Mouse (Mus musculus) splenic B cell, adult 2 months (primary cell): ENCODE results near the gene Olfr1511.
"Not testable (repeated sequence)": the region's sequence is repeated elsewhere in the genome, so short reads cannot be mapped to it uniquely, and the experiment has no call there.

Source experiments
- DNase-seq: peaks from one replicate; pipeline ENCODE4 v3.0.0-alpha.2; 2011; ENCODE audit warnings: low read depth, low spot score
- H3K27me3 ChIP-seq: 2 replicates; pipeline ENCODE4 v1.6.1; 2012; ENCODE audit warnings: mild to moderate bottlenecking, low read length, moderate library complexity, mixed read lengths; ENCODE audit not compliant: control insufficient read depth, poor library complexity, insufficient read depth, severe bottlenecking
- H3K36me3 ChIP-seq: 2 replicates; pipeline ENCODE4 v1.6.1; 2012; ENCODE audit warnings: mild to moderate bottlenecking, low read length, moderate library complexity, mixed read lengths; ENCODE audit not compliant: control insufficient read depth, poor library complexity, insufficient read depth, severe bottlenecking

Olfr1511 gene

DNA sequence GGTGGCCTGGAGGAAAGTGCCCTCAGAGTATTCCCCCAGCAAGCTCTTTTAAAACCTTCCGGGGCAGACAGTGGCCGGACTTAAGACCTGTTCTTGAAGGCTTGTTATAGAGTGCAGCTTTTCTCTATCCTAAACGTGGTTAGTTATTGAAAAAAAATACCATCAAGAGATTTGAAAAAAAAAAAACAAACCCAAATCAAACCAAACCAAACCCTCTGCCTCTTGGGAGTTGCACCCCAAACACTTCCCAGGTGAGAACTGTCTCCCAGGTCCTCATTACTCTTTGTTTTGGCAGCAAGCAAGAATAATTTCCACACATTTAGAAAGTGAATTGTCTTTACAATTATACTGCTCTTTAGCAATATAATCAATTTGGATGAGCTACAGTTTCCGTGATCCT, at the start of gene Olfr1511:
Gene Olfr1511, minus strand, starts transcription at position 101 of the 400 bp plus-strand sequence.
- DNase-seq: no peak
- no peaks in the 10 kb centered on the region for H3K27me3 ChIP-seq
- no peaks in the 10 kb centered on the region for H3K36me3 ChIP-seq

DNA sequence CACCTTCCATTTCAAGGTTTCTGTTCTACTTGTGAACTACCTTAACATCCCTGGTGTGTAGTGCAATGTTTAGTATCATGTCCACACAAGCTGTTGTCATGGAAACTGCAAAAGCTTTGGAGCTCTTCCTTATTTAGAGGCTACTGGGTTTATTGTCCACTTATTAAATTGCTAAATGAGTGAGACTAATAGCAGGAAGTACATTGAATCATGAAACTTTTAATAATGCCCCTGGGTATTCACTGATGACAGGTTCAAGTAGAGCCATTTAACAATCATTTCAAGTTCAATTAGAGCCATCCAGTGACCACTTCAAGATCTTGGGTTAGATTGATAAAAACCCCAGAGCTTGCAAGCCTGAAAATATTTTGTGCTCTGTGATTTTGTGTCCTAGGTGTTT, 45.5 kb upstream of the Olfr1511 start, which contains the start of gene Olfr1509:
Gene Olfr1509, plus strand, starts transcription at position 301 of the 400 bp plus-strand sequence.
- DNase-seq: no peak
- Histone ChIP-seq H3K36me3 (no peaks in the 10 kb centered on the region), H3K27me3 (no peaks in the 10 kb centered on the region)

DNA sequence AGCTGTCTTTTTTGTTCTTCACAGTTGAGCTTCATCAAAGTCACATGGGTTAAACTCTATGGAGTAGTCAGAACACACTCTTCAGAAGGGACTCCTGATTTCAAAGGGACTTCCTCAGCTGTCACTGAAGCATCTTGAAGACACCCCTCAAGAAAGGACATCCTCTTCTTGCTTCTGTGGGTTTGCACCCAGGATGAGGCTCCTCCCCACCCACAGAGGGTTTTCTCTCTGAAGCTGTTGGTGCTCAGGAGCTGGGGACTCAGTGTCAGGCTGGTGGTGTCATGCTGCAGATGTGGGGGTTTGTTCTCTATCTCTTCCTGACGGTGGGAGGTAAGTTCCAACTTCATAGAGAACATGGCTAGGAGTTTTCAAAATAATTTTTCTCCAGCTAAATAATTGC, 30.5 kb upstream of the Olfr1511 start:
- Histone ChIP-seq H3K36me3 (no peaks in the 10 kb centered on the region), H3K27me3 (no peaks in the 10 kb centered on the region; the same call in 1 of the 2 replicates)
- no peak for DNase-seq

DNA sequence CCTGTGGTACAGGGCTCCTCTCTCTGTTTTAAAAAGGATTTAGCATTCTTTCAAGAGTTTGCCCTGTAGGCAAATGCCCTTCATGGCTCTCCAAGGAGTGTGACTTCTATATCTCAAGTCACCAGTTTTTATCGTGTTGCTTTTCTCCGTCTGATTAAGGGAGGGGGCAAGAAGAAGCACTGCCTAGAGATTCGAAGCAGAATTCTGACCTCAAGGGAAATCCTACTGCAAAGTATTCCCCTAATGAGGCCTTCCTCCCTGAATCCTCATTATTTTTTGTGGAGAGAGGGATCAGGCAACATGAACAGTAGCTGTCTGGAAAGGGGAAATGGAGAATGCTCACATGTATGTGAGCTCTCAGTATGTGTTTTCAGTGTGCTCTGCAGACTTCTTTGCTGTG, 17.1 kb upstream of the Olfr1511 start, which contains the start of gene Olfr1510:
Gene Olfr1510, minus strand, starts transcription at position 101 of the 400 bp plus-strand sequence.
- DNase-seq: no peak
- no peaks in the 10 kb centered on the region for H3K36me3 ChIP-seq
- H3K27me3 ChIP-seq: no peaks in the 10 kb centered on the region

DNA sequence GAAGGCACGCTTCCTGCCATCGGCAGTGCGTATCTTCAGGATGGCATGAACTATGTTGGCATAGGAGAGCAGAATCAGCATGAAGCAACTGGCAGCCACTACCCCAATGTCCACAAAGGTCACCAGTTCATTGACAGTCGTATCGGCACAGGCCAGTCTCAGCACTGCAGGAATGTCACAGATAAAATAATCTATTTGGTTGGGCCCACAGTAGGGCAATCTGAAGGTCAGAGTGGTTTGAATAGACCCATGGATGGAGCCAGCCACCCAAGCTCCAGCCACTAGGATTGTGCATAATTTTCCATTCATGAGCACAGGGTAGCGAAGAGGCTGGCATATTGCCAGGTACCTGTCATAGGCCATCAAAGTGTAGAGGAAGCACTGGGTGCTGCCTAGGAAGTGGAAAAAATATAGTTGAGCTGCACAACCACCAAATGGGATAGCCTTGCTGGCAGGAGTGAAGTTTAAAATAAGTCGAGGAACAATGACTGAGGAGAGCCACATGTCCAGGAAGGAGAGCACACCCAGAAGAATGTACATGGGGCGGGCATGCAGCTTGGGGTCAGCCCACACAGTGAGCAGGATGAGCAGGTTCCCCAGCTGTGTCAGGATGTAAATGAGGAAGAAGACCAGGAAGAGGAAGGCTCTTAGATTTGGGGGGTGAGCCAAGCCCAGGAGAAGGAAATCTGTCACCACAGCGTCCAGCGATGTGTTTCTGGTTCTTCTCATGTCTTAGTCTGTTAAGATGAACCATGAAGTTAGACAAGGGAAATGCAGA, 13.2 kb upstream of the Olfr1511 start:
- H3K36me3 ChIP-seq, DNase-seq, H3K27me3 ChIP-seq: not testable (repeated sequence)

DNA sequence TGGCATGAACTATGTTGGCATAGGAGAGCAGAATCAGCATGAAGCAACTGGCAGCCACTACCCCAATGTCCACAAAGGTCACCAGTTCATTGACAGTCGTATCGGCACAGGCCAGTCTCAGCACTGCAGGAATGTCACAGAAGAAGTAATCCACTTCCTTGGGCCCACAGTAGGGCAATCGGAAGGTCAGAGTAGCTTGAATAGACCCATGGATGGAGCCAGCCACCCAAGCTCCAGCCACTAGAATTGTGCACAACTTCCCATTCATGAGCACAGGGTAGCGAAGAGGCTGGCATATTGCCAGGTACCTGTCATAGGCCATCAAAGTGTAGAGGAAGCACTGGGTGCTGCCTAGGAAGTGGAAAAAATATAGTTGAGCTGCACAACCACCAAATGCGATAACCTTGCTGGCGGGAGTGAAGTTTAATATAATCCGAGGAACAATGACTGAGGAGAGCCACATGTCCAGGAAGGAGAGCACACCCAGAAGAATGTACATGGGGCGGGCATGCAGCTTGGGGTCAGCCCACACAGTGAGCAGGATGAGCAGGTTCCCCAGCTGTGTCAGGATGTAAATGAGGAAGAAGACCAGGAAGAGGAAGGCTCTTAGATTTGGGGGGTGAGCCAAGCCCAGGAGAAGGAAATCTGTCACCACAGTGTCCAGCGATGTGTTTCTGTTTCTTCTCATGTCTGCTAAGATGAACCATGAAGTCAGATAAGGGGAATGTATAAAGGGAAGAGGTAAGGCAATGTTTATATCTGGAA, 6.9 kb downstream of the Olfr1511 start:
- not testable (repeated sequence) for H3K36me3 ChIP-seq, H3K27me3 ChIP-seq, DNase-seq

GRCm38 (mm10) chr14:52379068-52379467, 18.1 kb downstream of the Olfr1511 start, which contains the start of gene Olfr1512:
TSS of gene Olfr1512 (minus strand) at chr14:52379168.
- no peak for DNase-seq
- Histone ChIP-seq H3K27me3 (no peaks in the 10 kb centered on the region), H3K36me3 (no peaks in the 10 kb centered on the region)

DNA sequence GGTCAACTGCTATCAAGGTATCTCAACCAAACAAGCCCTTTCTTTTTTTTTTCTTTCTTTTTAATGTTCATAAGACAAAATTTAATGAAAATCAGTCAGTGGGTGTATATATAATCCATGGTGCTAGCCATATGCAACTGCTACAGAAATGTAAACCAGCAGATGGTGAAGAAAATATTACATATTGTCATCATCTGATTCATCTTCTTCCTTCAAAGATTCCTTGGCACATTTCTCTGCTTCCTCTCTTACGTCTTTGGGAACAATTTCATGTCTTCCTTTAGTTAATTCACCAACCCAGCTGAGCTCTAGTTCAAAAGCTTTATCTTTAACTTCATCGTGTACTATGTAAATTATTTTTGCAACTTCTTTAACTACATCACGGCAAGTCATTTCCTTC, 28.4 kb downstream of the Olfr1511 start:
- H3K27me3 ChIP-seq: no peaks in the 10 kb centered on the region
- H3K36me3 ChIP-seq: no peaks in the 10 kb centered on the region
- no peak for DNase-seq

GRCm38 (mm10) chr14:52356308-52356707, 40.9 kb downstream of the Olfr1511 start, which contains the start of gene Olfr1513:
TSS of gene Olfr1513 (minus strand) at chr14:52356408.
- H3K36me3 ChIP-seq: no peaks in the 10 kb centered on the region
- no peaks in the 10 kb centered on the region for H3K27me3 ChIP-seq
- DNase-seq: no peak
